Mouse (Mus musculus) R1 (cell line): ENCODE data around the gene Sh3glb1.

ENCODE experiments used
- DNase-seq: peaks from one replicate; pipeline ENCODE4 v3.0.0-alpha.2; 2018; ENCODE audit warnings: low read depth, low spot score

The Sh3glb1 gene

DNA sequence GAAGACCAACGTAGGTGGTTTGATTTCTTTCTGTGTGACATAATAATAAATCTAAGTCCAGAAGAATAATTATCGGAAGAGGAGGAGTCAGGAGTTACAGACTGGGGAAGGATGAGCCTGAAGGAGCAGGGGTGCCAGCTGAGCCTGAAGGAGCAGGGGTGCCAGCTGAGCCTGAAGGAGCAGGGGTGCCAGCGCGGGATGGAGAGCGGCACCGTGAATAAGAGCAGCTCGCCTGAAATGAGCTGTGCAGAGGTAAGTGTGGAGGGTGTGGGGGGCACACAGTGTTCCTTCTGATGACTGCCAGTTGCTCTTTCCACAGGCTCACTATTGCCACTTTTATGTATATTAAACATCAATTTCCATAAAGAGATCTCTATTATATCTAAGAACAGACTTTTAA lies 5.1 kb downstream of the Sh3glb1 start:
- no peak for DNase-seq

GRCm38 (mm10) chr3:144714606-144715005 lies 5.5 kb downstream of the Sh3glb1 start:
- no peak for DNase-seq

DNA sequence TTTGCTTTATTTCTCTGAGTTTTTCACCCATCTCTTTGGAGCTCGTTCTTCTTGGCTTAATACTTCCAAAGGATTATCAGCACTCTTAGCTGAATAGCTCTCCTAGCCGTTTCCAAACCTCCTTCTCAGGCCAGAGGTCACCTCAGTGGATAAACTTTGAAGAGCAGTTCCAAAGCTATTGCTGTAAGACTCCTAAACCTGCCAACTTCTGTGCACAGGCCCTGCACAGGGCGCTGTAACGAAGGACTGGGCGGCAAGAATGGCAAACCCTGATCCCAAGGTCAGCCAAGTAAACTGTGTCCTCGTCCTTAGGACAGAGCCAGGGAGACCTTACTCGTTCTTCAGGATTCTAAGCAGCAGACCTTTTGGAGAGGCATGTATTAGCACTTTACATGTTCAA lies 6.0 kb downstream of the Sh3glb1 start:
- DNase-seq, result no peak

GRCm38 (mm10) chr3:144711607-144712206 lies 8.4 kb downstream of the Sh3glb1 start:
- DNase-seq, result no peak

GRCm38 (mm10) chr3:144708612-144709011 lies 11.5 kb downstream of the Sh3glb1 start:
- DNase-seq, result no peak

- no peak for DNase-seq
Observed at GRCm38 (mm10) chr3:144703959-144704358, 16.2 kb downstream of the Sh3glb1 start.

DNA sequence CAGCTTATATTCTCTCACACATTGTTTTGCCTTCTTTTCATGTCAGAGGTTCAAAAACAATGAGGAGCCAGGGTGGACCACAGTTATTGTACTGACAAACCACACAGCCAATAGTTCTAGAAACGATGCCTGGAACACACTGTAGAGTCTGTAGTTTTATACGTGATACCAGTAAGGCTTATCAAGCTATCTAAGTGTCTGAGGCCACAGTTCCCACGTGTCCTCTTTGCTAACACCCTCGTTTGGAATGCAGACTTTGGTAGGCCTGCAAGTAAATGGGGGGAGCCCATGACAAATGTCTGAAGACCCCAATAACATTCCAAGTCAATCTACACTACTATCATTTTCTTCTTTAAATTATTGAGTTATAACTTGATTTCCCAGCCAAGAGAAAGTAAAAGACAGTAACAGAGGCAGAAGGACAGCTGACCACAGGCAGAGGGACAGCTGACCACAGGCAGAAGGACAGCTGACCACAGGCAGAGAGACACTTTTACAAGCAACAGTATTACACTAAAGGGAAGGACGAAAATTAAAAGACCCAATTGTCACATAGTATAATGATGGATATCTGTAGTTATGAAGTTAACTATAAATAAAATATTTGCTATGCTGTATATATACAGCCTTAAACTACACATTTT lies 21.2 kb downstream of the Sh3glb1 start:
- DNase-seq, result no peak

GRCm38 (mm10) chr3:144697942-144698341 lies 22.2 kb downstream of the Sh3glb1 start:
- DNase-seq, result no peak

DNA sequence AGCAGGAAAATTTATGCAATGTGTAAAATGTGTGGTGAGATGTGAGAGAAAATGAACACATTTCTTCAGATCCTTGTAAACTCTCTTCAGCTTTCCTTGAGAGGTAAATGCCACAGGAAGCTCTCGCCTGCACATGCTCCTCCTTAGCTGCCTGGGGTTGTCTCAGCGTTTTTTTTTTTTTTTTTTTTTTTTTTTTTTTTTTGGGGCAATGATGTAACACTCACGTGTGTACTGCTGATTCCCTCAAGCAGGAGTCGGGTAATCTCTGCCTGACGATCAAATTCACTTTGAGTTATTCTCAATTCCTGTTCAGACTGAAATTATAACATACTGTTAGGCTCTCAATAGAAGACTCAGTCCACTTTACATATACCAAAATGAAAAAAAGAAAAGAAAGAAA lies 23.0 kb downstream of the Sh3glb1 start:
- no peak for DNase-seq

DNA sequence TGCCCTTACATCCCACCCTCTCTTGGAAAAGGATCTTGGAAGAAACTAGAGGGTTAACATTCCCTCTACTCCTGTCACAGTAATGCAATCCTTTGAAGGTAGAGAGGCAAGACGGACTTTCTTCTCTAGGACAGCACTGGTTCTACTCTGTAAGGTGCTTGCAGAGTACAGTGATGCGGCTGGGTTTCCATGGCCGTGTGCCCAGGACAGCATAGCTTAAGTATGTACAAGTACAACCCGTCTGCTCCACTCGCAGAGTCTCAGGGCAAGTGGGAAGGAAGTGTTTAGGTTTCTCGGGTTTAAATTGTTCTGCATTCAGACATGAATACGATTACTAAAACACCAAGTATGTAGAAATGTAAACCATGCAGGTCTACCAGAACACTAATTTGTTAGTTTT lies 25.2 kb downstream of the Sh3glb1 start:
- no peak for DNase-seq

- DNase-seq, result no peak
Observed at GRCm38 (mm10) chr3:144694040-144694439, 26.1 kb downstream of the Sh3glb1 start.

DNA sequence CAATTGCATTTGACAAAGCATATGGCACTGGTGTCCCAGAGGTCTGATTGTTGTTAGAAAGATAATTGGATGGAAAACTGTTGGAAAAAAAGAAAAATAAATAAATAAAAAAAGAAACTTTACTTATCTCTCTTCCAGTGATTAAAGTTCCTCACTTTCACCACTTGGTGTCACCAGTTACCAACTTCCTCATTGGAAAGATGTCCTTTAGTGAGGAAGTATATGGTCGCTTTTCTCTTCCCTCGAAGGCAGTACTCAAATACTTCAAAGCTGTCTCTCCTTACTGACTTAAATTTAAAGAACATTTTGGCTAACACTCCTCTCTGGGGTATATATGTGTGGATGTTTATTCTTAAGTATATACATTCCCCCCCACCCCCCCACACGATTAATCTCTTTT lies 28.1 kb downstream of the Sh3glb1 start:
- peak; percentile 57 for DNase-seq

DNA sequence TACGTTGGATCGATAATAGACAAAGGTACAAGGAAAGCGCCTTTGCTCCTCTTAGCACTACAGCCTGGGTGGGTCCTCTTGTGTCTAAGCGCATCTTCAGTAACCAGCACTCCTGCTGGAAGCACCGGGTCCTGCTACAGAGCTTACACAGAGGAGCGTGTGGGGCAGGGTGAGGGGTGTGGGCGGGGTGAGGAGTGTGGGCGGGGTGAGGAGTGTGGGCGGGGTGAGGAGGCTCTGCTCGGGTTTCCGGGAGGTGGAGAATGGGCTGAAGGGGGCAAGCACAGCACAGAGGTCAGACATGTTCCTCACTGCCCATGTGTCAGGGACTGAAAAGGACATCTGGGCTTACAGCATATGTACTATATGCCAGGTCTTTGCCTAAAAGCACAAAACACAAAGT lies 30.9 kb downstream of the Sh3glb1 start:
- DNase-seq, result peak; percentile 94

DNA sequence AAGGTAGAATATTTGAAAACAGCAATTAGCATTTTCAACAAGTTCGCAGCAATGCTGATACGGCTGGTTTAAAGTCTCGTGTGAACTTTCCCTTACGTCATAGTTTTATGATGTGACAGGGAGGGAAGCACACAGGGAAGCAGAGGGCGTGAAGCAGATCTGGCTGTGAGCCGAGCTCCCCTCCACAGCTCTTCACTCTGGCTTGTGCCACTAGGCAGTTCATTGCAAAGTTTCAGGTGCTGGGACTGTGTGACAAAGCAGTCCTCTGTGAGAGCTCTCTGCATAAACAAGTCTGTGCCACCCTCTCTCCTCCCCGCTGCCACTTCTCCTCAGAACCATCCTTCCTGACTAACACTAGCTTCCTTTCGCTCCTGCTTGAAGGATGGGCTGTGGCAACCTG lies 31.9 kb downstream of the Sh3glb1 start:
- no peak for DNase-seq

DNA sequence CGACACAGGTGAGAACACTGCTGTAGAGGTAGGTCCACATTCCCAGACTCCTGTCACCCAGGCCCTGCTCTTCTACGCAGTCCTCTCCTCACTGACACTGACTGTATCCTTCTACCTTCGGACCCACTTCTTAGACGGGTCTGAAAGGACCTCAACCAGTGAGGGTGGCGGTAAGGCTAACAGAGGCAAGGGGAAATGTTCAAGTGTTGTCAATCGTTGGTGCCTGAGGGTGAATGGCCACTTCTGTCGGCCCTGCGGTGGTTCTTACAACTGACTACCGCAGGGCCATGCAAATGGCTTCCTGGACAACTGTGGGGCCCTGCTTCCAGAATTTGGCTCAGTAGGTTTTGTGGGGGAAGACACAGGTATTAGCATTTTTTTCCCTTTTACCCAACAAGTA lies 32.5 kb downstream of the Sh3glb1 start:
- no peak for DNase-seq

GRCm38 (mm10) chr3:144686146-144686545 lies 34.0 kb downstream of the Sh3glb1 start:
- no peak for DNase-seq

GRCm38 (mm10) chr3:144683136-144683814 lies 36.9 kb downstream of the Sh3glb1 start:
- no peak for DNase-seq

DNA sequence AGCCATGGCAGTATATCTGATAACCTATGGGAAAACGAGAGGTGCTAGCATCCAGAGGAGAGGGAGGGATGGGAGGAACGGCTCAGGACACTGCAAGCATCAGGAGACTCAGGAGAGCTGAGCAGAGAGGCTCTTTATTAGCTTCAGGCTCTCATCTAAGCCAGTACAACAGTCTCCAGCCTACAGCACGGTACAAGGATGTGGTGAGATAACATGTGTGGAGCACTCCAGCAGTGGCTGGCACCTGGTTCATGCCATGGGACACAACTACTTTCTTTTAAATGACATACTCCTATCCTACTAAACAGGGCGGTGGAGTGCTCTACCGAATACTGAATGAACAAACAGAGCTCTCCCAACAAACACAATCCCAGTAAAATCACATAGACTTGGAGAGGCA lies 38.6 kb downstream of the Sh3glb1 start:
- no peak for DNase-seq

DNA sequence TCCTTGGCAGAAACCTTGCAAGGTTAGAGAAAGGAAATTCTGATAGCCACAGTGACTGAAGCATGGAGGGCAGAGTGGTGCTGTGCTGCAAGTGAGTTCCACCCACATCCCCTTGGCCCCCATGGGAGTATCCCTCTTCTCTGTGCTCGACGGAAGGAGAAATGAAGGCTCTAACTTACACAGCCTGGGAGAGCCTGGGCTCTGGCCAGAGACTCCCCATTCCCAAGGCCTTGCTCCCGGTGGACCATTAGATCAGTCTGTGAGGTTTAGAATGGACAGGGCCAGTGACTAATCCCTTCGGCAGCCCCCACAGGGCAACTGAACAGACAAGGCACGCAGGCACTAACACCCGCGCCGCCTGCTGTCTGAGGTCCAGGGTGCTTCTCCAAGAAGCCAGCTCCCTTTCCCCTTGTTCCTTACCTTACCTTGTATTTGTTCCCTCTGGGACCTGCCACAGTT lies 40.4 kb downstream of the Sh3glb1 start:
- DNase-seq, result no peak

DNA sequence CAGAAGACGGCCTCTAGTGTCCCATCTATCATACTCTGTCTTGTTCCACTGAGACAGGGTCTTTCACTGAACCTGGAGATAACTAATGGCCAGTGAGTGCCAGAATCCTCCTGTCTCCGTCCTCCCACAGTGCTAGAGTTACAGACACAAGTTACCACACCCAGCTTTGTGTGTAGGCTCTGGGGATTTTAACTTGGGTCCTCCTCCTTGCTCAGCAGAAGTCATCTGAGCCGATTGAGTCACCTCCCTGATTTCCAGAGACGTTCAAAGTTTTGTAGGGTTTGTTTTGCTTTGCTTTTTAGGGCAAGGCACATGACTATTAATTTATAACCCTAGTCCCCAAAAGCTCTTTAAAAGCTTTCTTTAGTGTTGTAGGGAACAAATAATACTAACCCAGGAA lies 41.0 kb downstream of the Sh3glb1 start:
- DNase-seq, result no peak

DNA sequence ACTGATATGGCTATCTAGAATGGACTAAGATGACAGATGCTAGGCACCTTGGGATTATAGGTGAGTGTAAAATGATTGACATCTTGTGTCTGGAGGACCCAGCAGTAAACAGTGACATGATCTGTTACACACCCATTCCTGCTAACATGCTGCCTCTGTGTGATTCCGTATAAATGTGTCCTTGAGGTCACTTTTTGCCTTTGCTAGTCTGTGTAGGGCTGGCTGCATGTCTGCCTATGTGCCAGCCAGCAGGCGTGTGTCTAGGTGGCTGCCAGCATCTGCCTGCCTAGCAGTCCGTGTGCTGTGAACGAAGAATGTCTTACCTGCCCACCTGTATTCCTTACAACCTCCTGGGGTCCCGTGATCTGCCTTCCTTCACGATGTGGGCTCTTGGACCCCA lies 42.4 kb downstream of the Sh3glb1 start:
- DNase-seq, result no peak

- DNase-seq, result no peak
Observed at GRCm38 (mm10) chr3:144676249-144676648, 43.9 kb downstream of the Sh3glb1 start.

- DNase-seq, result no peak
Observed at GRCm38 (mm10) chr3:144672016-144672415, 48.1 kb downstream of the Sh3glb1 start.
